Mouse (Mus musculus) CH12.LX (cell line): ENCODE data around the gene Adpgk.

Experiments used
- CTCF ChIP-seq, 2 experiments: IDR thresholded peaks in 1 of 2; conservative IDR thresholded peaks in 1 of 2; 2 replicates each; pipeline ENCODE4 v1.5.1; 2011 to 2012; ENCODE audit warnings: low read depth in 2 of 2, low read length in 2 of 2, improper control_type of control experiment in 1 of 2, inconsistent platforms in 1 of 2, mild to moderate bottlenecking in 1 of 2, moderate library complexity in 1 of 2
- E2F4 ChIP-seq: IDR thresholded peaks from 2 replicates; pipeline ENCODE4 v1.6.1; 2011; ENCODE audit warnings: low read depth, low read length, improper control_type of control experiment; ENCODE audit not compliant: insufficient replicate concordance
- ELF1 ChIP-seq: IDR thresholded peaks from 2 replicates; pipeline ENCODE4 v1.6.1; 2014; ENCODE audit warnings: low read depth, mild to moderate bottlenecking, inconsistent platforms, low read length, improper control_type of control experiment
- EP300 ChIP-seq: IDR thresholded peaks from 2 replicates; pipeline ENCODE4 v1.6.1; 2011; ENCODE audit warnings: low read length, improper control_type of control experiment
- HCFC1 ChIP-seq: IDR thresholded peaks from 2 replicates; pipeline ENCODE4 v1.6.1; 2012; ENCODE audit warnings: low read depth, mild to moderate bottlenecking, inconsistent platforms, low read length, improper control_type of control experiment
- MAX ChIP-seq: IDR thresholded peaks from 2 replicates; pipeline ENCODE4 v1.6.1; 2011; ENCODE audit warnings: low read length, improper control_type of control experiment
- POLR2A ChIP-seq: IDR thresholded peaks from 2 replicates; pipeline ENCODE4 v1.6.1; 2011; ENCODE audit warnings: low read depth, mild to moderate bottlenecking, improper control_type of control experiment, low read length
- USF2 ChIP-seq: conservative IDR thresholded peaks from 2 replicates; pipeline ENCODE4 v1.6.1; 2011; ENCODE audit warnings: low read depth, low read length, improper control_type of control experiment

GRCm38 (mm10) chr9:59337889-59338288 is 46.5 kb downstream of the Adpgk start:
- TF ChIP-seq POLR2A, result no peak
- no peak for TF ChIP-seq USF2
- TF ChIP-seq CTCF (conservative IDR thresholded peaks at IDR 0.05 in 1 of 2, IDR thresholded peaks at IDR 0.05 in 1 of 2; ENCODE audit: low read depth in 2 of 2, low read length in 2 of 2), result no peak
- no peak for TF ChIP-seq EP300
- TF ChIP-seq ELF1, result no peak
- TF ChIP-seq HCFC1, result no peak
- no peak for TF ChIP-seq E2F4
- TF ChIP-seq MAX, result no peak
